Mouse (Mus musculus): Measurements from ENCODE around the gene Rgs12. TPM values are rescaled to one million over a fixed set of nuclear protein-coding genes. Genes with fewer than 3 reads are reported as not detected.

Gene Rgs12
- polyA plus RNA-seq, 1 experiment, result 30.5 TPM

- Histone ChIP-seq H3K27me3 (ENCODE audit: control insufficient read depth, insufficient read depth, insufficient read length) (no peaks in the 10 kb centered on the region), H3ac (ENCODE audit: control insufficient read depth, insufficient read length) (no peak overlapping the region), H3K36me3 (ENCODE audit: control insufficient read depth, insufficient read depth) (no peaks in the 10 kb centered on the region), H3K79me2 (ENCODE audit: control insufficient read depth, insufficient read depth) (no peaks in the 10 kb centered on the region), H3K4me3 (no peak overlapping the region), H3K4me2 (ENCODE audit: low read depth) (no peak overlapping the region)
- TF ChIP-seq MYOG (IDR thresholded peaks at IDR 0.05; ENCODE audit: control insufficient read depth in 1 of 3, insufficient read depth in 1 of 3, insufficient read length in 2 of 3, low read depth in 2 of 3) (no peak), E2F4 (IDR thresholded peaks at IDR 0.05; ENCODE audit: insufficient read depth) (no peak), SRF (IDR thresholded peaks at IDR 0.05; ENCODE audit: control insufficient read depth, insufficient read length, low read depth) (no peak), MYOD1 (IDR thresholded peaks at IDR 0.05; ENCODE audit: control insufficient read depth in 1 of 3, insufficient read length in 2 of 3, low read depth in 2 of 3) (no peak), REST (IDR thresholded peaks at IDR 0.05; ENCODE audit: insufficient read depth, insufficient read length) (no peak), TCF3 (IDR thresholded peaks at IDR 0.05; ENCODE audit: insufficient read length, low read depth) (no peak), POLR2A (IDR thresholded peaks at IDR 0.05; ENCODE audit: insufficient read length, low read depth) (no peak), CEBPB (IDR thresholded peaks at IDR 0.05; ENCODE audit: insufficient read depth, poor library complexity, severe bottlenecking) (no peak), POLR2AphosphoS2 (IDR thresholded peaks at IDR 0.05; ENCODE audit: insufficient read length, low read depth) (no peak), USF1 (IDR thresholded peaks at IDR 0.05; ENCODE audit: low read depth) (no peak), MAX (IDR thresholded peaks at IDR 0.05; ENCODE audit: low read depth) (no peak), TCF12 (IDR thresholded peaks at IDR 0.05; ENCODE audit: insufficient read depth, poor library complexity, severe bottlenecking) (no peak)
Observed at GRCm38 (mm10) chr5:34998754-34999153, 49.5 kb downstream of the Rgs12 start.

- H3K4me2 ChIP-seq (ENCODE audit: low read depth), result no peak overlapping the region
- H3K4me3 ChIP-seq, result no peak overlapping the region
- TF ChIP-seq USF1 (IDR thresholded peaks at IDR 0.05; ENCODE audit: low read depth), result no peak
Observed at GRCm38 (mm10) chr5:34999281-34999680, 50.0 kb downstream of the Rgs12 start.

GRCm38 (mm10) chr5:35000323-35000722, 51.1 kb downstream of the Rgs12 start:
- TF ChIP-seq USF1 (IDR thresholded peaks at IDR 0.05; ENCODE audit: low read depth) (no peak), E2F4 (IDR thresholded peaks at IDR 0.05; ENCODE audit: insufficient read depth) (no peak), CEBPB (IDR thresholded peaks at IDR 0.05; ENCODE audit: insufficient read depth, poor library complexity, severe bottlenecking) (no peak), MYOG (IDR thresholded peaks at IDR 0.05; ENCODE audit: control insufficient read depth in 1 of 3, insufficient read depth in 1 of 3, insufficient read length in 2 of 3, low read depth in 2 of 3) (no peak), TCF3 (IDR thresholded peaks at IDR 0.05; ENCODE audit: insufficient read length, low read depth) (no peak), REST (IDR thresholded peaks at IDR 0.05; ENCODE audit: insufficient read depth, insufficient read length) (no peak), POLR2AphosphoS2 (IDR thresholded peaks at IDR 0.05; ENCODE audit: insufficient read length, low read depth) (no peak), TCF12 (IDR thresholded peaks at IDR 0.05; ENCODE audit: insufficient read depth, poor library complexity, severe bottlenecking) (no peak), MYOD1 (IDR thresholded peaks at IDR 0.05; ENCODE audit: control insufficient read depth in 1 of 3, insufficient read length in 2 of 3, low read depth in 2 of 3) (no peak), SRF (IDR thresholded peaks at IDR 0.05; ENCODE audit: control insufficient read depth, insufficient read length, low read depth) (no peak), MAX (IDR thresholded peaks at IDR 0.05; ENCODE audit: low read depth) (no peak), POLR2A (IDR thresholded peaks at IDR 0.05; ENCODE audit: insufficient read length, low read depth) (no peak)
- Histone ChIP-seq H3K4me3 (no peak overlapping the region), H3K27me3 (ENCODE audit: control insufficient read depth, insufficient read depth, insufficient read length) (no peaks in the 10 kb centered on the region), H3K36me3 (ENCODE audit: control insufficient read depth, insufficient read depth) (no peaks in the 10 kb centered on the region), H3ac (ENCODE audit: control insufficient read depth, insufficient read length) (no peak overlapping the region), H3K4me2 (ENCODE audit: low read depth) (no peak overlapping the region), H3K79me2 (ENCODE audit: control insufficient read depth, insufficient read depth) (no peaks in the 10 kb centered on the region)

More at GRCm38 (mm10) chr5:34999281-34999680, 50.0 kb downstream of the Rgs12 start:
- Histone ChIP-seq H3ac (ENCODE audit: control insufficient read depth, insufficient read length) (no peak overlapping the region), H3K36me3 (ENCODE audit: control insufficient read depth, insufficient read depth) (no peaks in the 10 kb centered on the region), H3K27me3 (ENCODE audit: control insufficient read depth, insufficient read depth, insufficient read length) (no peaks in the 10 kb centered on the region), H3K79me2 (ENCODE audit: control insufficient read depth, insufficient read depth) (no peaks in the 10 kb centered on the region)

- H3K36me3 ChIP-seq (ENCODE audit: control insufficient read depth, insufficient read depth), result no peaks in the 10 kb centered on the region
- no peaks in the 10 kb centered on the region for H3K79me2 ChIP-seq (ENCODE audit: control insufficient read depth, insufficient read depth)
- H3K4me2 ChIP-seq (ENCODE audit: low read depth), result no peak overlapping the region
- H3K27me3 ChIP-seq (ENCODE audit: control insufficient read depth, insufficient read depth, insufficient read length), result no peaks in the 10 kb centered on the region
- TF ChIP-seq POLR2A (IDR thresholded peaks at IDR 0.05; ENCODE audit: insufficient read length, low read depth) (no peak), SRF (IDR thresholded peaks at IDR 0.05; ENCODE audit: control insufficient read depth, insufficient read length, low read depth) (no peak), TCF12 (IDR thresholded peaks at IDR 0.05; ENCODE audit: insufficient read depth, poor library complexity, severe bottlenecking) (no peak), MYOD1 (IDR thresholded peaks at IDR 0.05; ENCODE audit: control insufficient read depth in 1 of 3, insufficient read length in 2 of 3, low read depth in 2 of 3) (no peak), TCF3 (IDR thresholded peaks at IDR 0.05; ENCODE audit: insufficient read length, low read depth) (no peak), CEBPB (IDR thresholded peaks at IDR 0.05; ENCODE audit: insufficient read depth, poor library complexity, severe bottlenecking) (no peak), MAX (IDR thresholded peaks at IDR 0.05; ENCODE audit: low read depth) (no peak), REST (IDR thresholded peaks at IDR 0.05; ENCODE audit: insufficient read depth, insufficient read length) (no peak), USF1 (IDR thresholded peaks at IDR 0.05; ENCODE audit: low read depth) (no peak), MYOG (IDR thresholded peaks at IDR 0.05; ENCODE audit: control insufficient read depth in 1 of 3, insufficient read depth in 1 of 3, insufficient read length in 2 of 3, low read depth in 2 of 3) (no peak), E2F4 (IDR thresholded peaks at IDR 0.05; ENCODE audit: insufficient read depth) (no peak), POLR2AphosphoS2 (IDR thresholded peaks at IDR 0.05; ENCODE audit: insufficient read length, low read depth) (no peak)
- no peak overlapping the region for H3ac ChIP-seq (ENCODE audit: control insufficient read depth, insufficient read length)
- H3K4me3 ChIP-seq, result no peak overlapping the region
Observed at GRCm38 (mm10) chr5:35001144-35001543, 51.9 kb downstream of the Rgs12 start.

GRCm38 (mm10) chr5:35003611-35004162, 54.4 kb downstream of the Rgs12 start:
- Histone ChIP-seq H3K27me3 (ENCODE audit: control insufficient read depth, insufficient read depth, insufficient read length) (no peaks in the 10 kb centered on the region), H3K4me2 (ENCODE audit: low read depth) (no peak overlapping the region), H3ac (ENCODE audit: control insufficient read depth, insufficient read length) (no peak overlapping the region), H3K79me2 (ENCODE audit: control insufficient read depth, insufficient read depth) (no peaks in the 10 kb centered on the region), H3K4me3 (no peak overlapping the region), H3K36me3 (ENCODE audit: control insufficient read depth, insufficient read depth) (peaks cover under 1% of the 10 kb centered on the region)
- TF ChIP-seq MYOD1 (IDR thresholded peaks at IDR 0.05; ENCODE audit: control insufficient read depth in 1 of 3, insufficient read length in 2 of 3, low read depth in 2 of 3) (no peak), POLR2AphosphoS2 (IDR thresholded peaks at IDR 0.05; ENCODE audit: insufficient read length, low read depth) (no peak), MYOG (IDR thresholded peaks at IDR 0.05; ENCODE audit: control insufficient read depth in 1 of 3, insufficient read depth in 1 of 3, insufficient read length in 2 of 3, low read depth in 2 of 3) (no peak), USF1 (IDR thresholded peaks at IDR 0.05; ENCODE audit: low read depth) (no peak), POLR2A (IDR thresholded peaks at IDR 0.05; ENCODE audit: insufficient read length, low read depth) (no peak), MAX (IDR thresholded peaks at IDR 0.05; ENCODE audit: low read depth) (no peak), CEBPB (IDR thresholded peaks at IDR 0.05; ENCODE audit: insufficient read depth, poor library complexity, severe bottlenecking) (no peak), TCF12 (IDR thresholded peaks at IDR 0.05; ENCODE audit: insufficient read depth, poor library complexity, severe bottlenecking) (no peak), E2F4 (IDR thresholded peaks at IDR 0.05; ENCODE audit: insufficient read depth) (no peak), SRF (IDR thresholded peaks at IDR 0.05; ENCODE audit: control insufficient read depth, insufficient read length, low read depth) (no peak), REST (IDR thresholded peaks at IDR 0.05; ENCODE audit: insufficient read depth, insufficient read length) (no peak), TCF3 (IDR thresholded peaks at IDR 0.05; ENCODE audit: insufficient read length, low read depth) (no peak)

All from myocyte (in vitro differentiated cells).